Mouse (Mus musculus): ENCODE data around the gene Rnf123. TPM values are rescaled to one million over a fixed set of nuclear protein-coding genes. Genes with fewer than 3 reads are reported as not detected.

Rnf123 gene
- 173 and 722 TPM in 2 replicates for polyA plus RNA-seq (2012; ENCODE audit: low replicate concordance)

DNA sequence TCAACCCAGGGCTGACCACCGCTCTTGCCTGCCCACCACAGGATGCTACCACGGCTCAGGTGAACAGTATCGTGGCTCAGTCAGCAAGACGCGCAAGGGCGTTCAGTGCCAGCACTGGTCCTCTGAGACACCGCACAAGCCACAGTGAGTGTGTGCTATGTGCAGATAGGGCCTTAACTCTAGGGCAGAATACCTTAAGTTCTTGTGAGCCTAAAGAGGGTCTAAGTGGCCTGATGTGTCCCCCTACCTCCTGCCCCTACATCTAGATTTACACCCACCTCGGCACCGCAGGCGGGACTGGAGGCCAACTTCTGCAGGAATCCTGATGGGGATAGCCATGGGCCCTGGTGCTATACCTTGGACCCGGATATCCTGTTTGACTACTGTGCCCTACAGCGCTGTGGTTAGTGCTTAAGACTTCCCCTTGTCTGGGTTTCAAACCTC is at the start of gene Rnf123:
Gene Rnf123 (minus strand): TSS at position 359 of the 444 bp plus-strand sequence.

DNA sequence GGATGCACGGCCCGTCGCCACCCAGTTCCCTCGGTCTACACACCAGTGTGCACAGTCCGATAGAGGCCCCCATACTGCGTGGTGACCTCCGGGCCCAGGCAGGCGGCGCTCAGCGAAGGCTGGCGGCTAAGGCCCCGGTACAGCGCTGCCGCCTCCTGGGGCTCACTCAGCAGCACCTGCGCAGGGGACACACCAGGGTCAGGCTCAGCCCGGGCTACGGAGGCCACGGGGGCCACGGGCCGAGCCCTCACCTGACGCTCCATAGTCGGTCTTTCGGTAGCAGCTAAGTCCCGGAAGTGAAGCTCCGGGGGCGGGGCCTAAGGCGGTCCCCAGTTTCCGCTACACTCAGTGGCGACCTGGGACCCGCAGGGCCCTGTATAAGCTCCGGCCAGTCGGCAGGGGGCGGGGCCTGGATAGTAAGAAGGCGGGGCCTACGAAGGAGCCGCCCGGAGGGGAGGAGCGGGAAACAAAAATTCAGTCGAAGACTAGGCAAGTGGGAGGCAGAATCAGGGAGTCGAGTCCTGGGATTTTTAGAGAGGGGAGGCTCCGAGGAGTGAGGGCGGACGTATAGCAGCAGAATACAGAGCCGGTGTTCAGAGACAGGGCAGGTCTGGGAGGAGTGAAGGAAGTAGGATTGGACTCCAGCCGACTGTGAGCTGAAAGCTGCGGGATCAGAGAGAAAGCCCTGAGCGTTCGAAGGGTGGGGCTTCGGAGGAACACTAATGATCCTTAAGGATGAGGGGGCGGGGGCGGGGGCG is 11.2 kb upstream of the Rnf123 start, which contains the start of gene Apeh:
Gene Apeh (minus strand): TSS at position 423 of the 758 bp plus-strand sequence.

DNA sequence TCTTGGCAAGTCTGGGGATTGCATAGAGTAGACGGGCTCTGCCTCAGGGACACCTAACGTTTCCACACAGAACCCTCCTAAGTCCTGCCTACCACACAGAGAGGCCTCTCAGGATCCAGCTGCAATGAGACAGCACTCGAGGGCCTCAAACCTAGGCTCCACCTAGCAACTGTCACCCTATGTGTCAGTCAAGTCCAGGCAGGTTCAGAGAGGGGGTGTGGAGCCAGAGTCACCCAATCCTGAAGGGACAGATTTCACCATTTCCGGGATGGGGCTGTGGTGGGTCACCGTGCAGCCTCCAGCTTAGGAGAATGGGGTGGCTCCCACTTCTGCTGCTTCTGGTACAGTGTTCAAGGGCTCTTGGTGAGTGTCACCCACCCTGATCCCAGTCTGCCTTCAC is 3.0 kb downstream of the Rnf123 start, which contains the start of gene Mst1:
Gene Mst1 (plus strand): TSS at position 269 of the 400 bp plus-strand sequence.

DNA sequence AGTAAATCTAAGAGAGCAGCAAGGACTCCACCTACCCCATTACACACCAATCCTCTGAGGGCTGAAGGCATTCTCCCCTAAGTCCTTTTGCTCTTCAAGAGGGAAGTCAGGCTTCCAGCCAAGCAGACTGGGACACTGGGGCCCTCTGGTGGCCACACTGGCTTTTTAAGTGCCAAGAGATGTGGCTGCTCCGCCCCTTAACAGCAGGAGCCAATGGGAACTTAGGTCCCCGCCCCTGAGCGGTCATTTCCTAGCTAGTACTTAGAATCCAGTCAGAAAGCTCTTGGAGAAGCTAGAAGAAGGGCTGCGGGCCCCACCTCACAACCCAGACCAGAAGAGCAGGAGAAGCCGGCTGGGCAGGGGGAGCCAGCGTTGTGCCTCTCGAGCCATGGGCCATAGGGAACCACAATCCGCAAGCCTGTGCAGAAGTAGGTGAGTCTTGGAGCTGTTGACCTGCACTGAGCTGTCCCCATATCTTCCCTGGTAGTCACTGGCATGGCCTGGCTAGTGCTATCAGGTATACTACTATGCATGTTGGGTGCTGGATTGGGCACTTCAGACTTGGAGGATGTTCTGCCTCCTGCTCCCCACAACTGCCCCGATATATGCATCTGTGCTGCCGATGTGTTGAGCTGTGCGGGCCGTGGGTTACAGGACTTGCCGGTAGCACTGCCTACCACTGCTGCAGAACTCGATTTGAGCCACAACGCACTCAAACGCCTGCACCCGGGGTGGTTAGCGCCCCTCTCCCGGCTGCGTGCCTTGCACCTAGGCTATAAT is 30.1 kb downstream of the Rnf123 start, which contains the start of gene Amigo3:
Gene Amigo3 (plus strand): TSS at position 275 of the 780 bp plus-strand sequence.

DNA sequence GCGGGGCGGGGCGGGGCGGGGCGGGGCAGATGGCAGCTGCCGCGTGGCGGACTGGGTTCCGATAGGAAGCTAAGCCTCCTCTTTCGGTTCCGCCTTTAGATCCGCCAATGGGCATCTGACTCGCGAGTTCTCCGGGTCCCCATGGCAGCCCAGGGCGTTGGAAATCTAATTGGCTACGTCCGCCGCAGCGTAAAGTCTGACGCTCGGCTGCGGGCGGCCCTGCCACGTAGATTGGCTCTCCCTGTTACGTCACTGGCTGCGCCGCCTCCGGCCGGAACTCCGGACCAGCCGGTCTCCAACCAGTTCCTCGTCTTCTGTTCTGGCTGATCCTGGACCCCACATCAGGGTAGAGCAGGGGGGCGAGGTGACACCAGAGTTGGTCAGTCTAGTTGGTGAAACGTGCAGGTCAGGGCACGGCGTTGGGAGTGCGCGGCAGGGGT is 34.1 kb downstream of the Rnf123 start, which contains the start of gene Gmppb:
Gene Gmppb (plus strand): TSS at position 227 of the 440 bp plus-strand sequence.

DNA sequence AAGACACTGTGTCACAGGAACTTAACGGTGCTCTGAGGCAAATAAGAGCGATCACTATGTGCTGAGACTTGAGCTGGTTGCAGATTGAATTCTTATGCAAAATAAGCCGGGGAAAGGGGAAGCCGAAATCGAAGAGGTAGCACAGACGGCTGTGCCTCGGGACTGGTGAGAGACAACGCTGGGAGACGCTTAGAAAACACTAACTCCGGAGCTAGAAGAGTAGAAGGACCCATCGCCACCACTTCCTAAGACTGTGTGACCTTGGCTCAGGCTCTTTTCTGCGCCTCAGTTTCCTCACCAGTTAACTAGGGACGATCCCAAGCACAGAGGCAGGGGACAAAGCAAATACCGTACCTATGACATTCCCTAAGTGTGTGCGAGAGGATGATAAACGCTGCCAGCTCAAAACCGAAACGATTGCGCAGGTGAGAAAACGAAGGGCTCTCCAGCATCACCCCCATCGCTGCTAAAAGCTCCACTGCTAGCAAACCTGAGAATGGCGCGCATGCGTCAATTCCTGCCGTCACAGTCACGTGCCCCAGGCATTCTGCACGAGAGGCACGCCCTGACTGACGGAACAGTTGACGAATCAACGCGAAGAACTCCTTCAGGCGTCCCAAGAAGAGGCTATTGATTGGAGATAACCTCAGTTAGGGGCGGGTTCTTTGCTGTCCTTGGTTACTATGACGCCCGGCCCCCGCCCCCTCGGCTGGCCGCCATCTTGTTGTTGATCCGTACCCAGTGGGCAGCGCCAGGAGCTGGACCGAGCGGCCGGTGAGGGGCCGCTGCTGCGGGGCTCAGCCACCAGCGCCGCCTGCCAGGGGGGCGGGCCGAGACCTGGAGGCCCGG is 81.0 kb downstream of the Rnf123 start, which contains the start of gene Ip6k1:
Gene Ip6k1 (plus strand): TSS at position 580 of the 849 bp plus-strand sequence.

Other genes starting within 250 kb of the Rnf123 start
- 10.8 and 14.4 TPM in 2 replicates for gene Rbm6, start 210.1 kb downstream of the Rnf123 start, polyA plus RNA-seq (2012; ENCODE audit: low replicate concordance)
- 14.0 and 30.7 TPM in 2 replicates for gene Mon1a, start 195.2 kb downstream of the Rnf123 start, polyA plus RNA-seq (2012; ENCODE audit: low replicate concordance)
- gene Mst1r, start 176.5 kb downstream of the Rnf123 start, polyA plus RNA-seq (2012; ENCODE audit: low replicate concordance), result 11.4 and 21.0 TPM in 2 replicates
- not detected in 2 replicates for gene Actl11, start 154.9 kb downstream of the Rnf123 start, polyA plus RNA-seq (2012; ENCODE audit: low replicate concordance)
- gene Camkv, start 147.7 kb downstream of the Rnf123 start, polyA plus RNA-seq (2012; ENCODE audit: low replicate concordance), result not detected in 2 replicates
- gene Traip, start 133.2 kb downstream of the Rnf123 start, polyA plus RNA-seq (2012; ENCODE audit: low replicate concordance), result 2.7 and 6.5 TPM in 2 replicates
- gene Uba7, start 107.8 kb downstream of the Rnf123 start, polyA plus RNA-seq (2012; ENCODE audit: low replicate concordance), result 76.8 and 118 TPM in 2 replicates
- gene Gm20661, start 100.3 kb downstream of the Rnf123 start, polyA plus RNA-seq (2012; ENCODE audit: low replicate concordance), result 0.18 and 0.74 TPM in 2 replicates
- gene Inka1, start 97.5 kb downstream of the Rnf123 start, polyA plus RNA-seq (2012; ENCODE audit: low replicate concordance), result 50.5 and 70.3 TPM in 2 replicates
- 2.4 and 4.9 TPM in 2 replicates for gene Cdhr4, start 90.8 kb downstream of the Rnf123 start, polyA plus RNA-seq (2012; ENCODE audit: low replicate concordance)
- 0.19 and 0.35 TPM in 2 replicates for gene Gm20662, start 87.0 kb downstream of the Rnf123 start, polyA plus RNA-seq (2012; ENCODE audit: low replicate concordance)
- gene Ip6k1, start 80.8 kb downstream of the Rnf123 start, polyA plus RNA-seq (2012; ENCODE audit: low replicate concordance), result 72.3 and 72.6 TPM in 2 replicates
- gene Gmppb, start 34.1 kb downstream of the Rnf123 start, polyA plus RNA-seq (2012; ENCODE audit: low replicate concordance), result 2.6 and 31.6 TPM in 2 replicates
- gene Amigo3, start 30.2 kb downstream of the Rnf123 start, polyA plus RNA-seq (2012; ENCODE audit: low replicate concordance), result 0.14 and 1.2 TPM in 2 replicates
- 8.1 and 8.2 TPM in 2 replicates for gene Mst1, start 2.9 kb downstream of the Rnf123 start, polyA plus RNA-seq (2012; ENCODE audit: low replicate concordance)
- 69.6 and 170 TPM in 2 replicates for gene Apeh, start 11.3 kb upstream of the Rnf123 start, polyA plus RNA-seq (2012; ENCODE audit: low replicate concordance)
- gene Bsn, start 107.0 kb upstream of the Rnf123 start, polyA plus RNA-seq (2012; ENCODE audit: low replicate concordance), result 1.0 and 3.3 TPM in 2 replicates
- gene Dag1, start 180.6 kb upstream of the Rnf123 start, polyA plus RNA-seq (2012; ENCODE audit: low replicate concordance), result 10.5 and 13.6 TPM in 2 replicates
- gene Nicn1, start 207.1 kb upstream of the Rnf123 start, polyA plus RNA-seq (2012; ENCODE audit: low replicate concordance), result 0.14 TPM in 2 replicates
- not detected in 2 replicates for gene Amt, start 213.5 kb upstream of the Rnf123 start, polyA plus RNA-seq (2012; ENCODE audit: low replicate concordance)
- 53.2 and 101 TPM in 2 replicates for gene Rhoa, start 222.8 kb upstream of the Rnf123 start, polyA plus RNA-seq (2012; ENCODE audit: low replicate concordance)
- 1.6 and 3.6 TPM in 2 replicates for gene Tcta, start 222.8 kb upstream of the Rnf123 start, polyA plus RNA-seq (2012; ENCODE audit: low replicate concordance)